Mouse (Mus musculus) gastrocnemius, postnatal 36 days (tissue): ENCODE results near the gene Itprip. TPM values are rescaled to one million over a fixed set of nuclear protein-coding genes. Genes with fewer than 3 reads are reported as not detected.

Source experiments
- DNase-seq, 2 experiments: peaks; one replicate each; pipeline ENCODE4 v3.0.0; 2022
- intact Hi-C: fragments of 180-260 bp; cut with DNase I; formaldehyde crosslinking; loops from one replicate; pipeline ENCODE4 v1.15.1; 2025
- total RNA-seq, 2 experiments: library from RNA; stranded (reverse); gene quantifications; 2 replicates each; pipeline ENCODE4 v1.2.3; 2021

Gene Itprip
- total RNA-seq, 2 experiments from 2014 or later = 0.74 to 0.76 TPM

- DNase-seq = no peak
- intact Hi-C loops = no loop called here
Measured at GRCm38 (mm10) chr19:47887417-47887816, 31.7 kb downstream of the Itprip start.

GRCm38 (mm10) chr19:47886617-47887016 lies 32.5 kb downstream of the Itprip start:
- intact Hi-C loops = no loop called here

GRCm38 (mm10) chr19:47885886-47886285 lies 33.2 kb downstream of the Itprip start:
- intact Hi-C loops = no loop called here
- no peak for DNase-seq

More at GRCm38 (mm10) chr19:47886617-47887016, 32.5 kb downstream of the Itprip start:
- no peak for DNase-seq

GRCm38 (mm10) chr19:47885191-47885743 lies 33.8 kb downstream of the Itprip start:
- intact Hi-C loops = no loop called here
- no peak for DNase-seq

- intact Hi-C loops = no loop called here
- DNase-seq = no peak
Measured at GRCm38 (mm10) chr19:47884296-47885085, 34.6 kb downstream of the Itprip start.

GRCm38 (mm10) chr19:47882882-47883254 lies 36.2 kb downstream of the Itprip start:
- DNase-seq = no peak
- intact Hi-C loops = loop anchor here (1.0 kb wide), 1 partner anchor 49 kb away; no protein-coding TSS in a partner anchor

- DNase-seq = peak; percentile 61 to 62
- intact Hi-C loops = loop anchor here (1.0 kb wide), 1 partner anchor 50 kb away; no protein-coding TSS in a partner anchor
Measured at GRCm38 (mm10) chr19:47882151-47882881, 36.8 kb downstream of the Itprip start.

- no peak for DNase-seq
- intact Hi-C loops = no loop called here
Measured at GRCm38 (mm10) chr19:47881538-47881937, 37.6 kb downstream of the Itprip start.

- no peak for DNase-seq
- intact Hi-C loops = no loop called here
Measured at GRCm38 (mm10) chr19:47876252-47876651, 42.8 kb downstream of the Itprip start.

- intact Hi-C loops = no loop called here
- DNase-seq = no peak
Measured at GRCm38 (mm10) chr19:47871515-47871914, 47.6 kb downstream of the Itprip start.

GRCm38 (mm10) chr19:47870102-47870666 lies 48.9 kb downstream of the Itprip start:
- intact Hi-C loops = no loop called here
- DNase-seq = no peak

- no peak for DNase-seq
- intact Hi-C loops = no loop called here
Measured at GRCm38 (mm10) chr19:47869516-47869915, 49.6 kb downstream of the Itprip start.

GRCm38 (mm10) chr19:47868951-47869350 lies 50.1 kb downstream of the Itprip start:
- intact Hi-C loops = no loop called here
- no peak for DNase-seq

- DNase-seq = no peak
- intact Hi-C loops = no loop called here
Measured at GRCm38 (mm10) chr19:47867628-47868175, 51.4 kb downstream of the Itprip start.

- intact Hi-C loops = no loop called here
- peak; percentile 88 to 94 for DNase-seq
Measured at GRCm38 (mm10) chr19:47865353-47865947, 53.6 kb downstream of the Itprip start, which contains the start of gene Gsto2. Gene Gsto2, plus strand, starts transcription at chr19:47865534.

- DNase-seq = no peak
- intact Hi-C loops = no loop called here
Measured at GRCm38 (mm10) chr19:47864721-47865120, 54.4 kb downstream of the Itprip start.

- intact Hi-C loops = no loop called here
- DNase-seq = no peak
Measured at GRCm38 (mm10) chr19:47864051-47864450, 55.0 kb downstream of the Itprip start.

GRCm38 (mm10) chr19:47862581-47862980 lies 56.5 kb downstream of the Itprip start:
- intact Hi-C loops = no loop called here
- no peak for DNase-seq

- DNase-seq = no peak
Measured at GRCm38 (mm10) chr19:47859180-47859579, 59.9 kb downstream of the Itprip start.

More at GRCm38 (mm10) chr19:47859180-47859579, 59.9 kb downstream of the Itprip start:
- intact Hi-C loops = no loop called here
